Mouse (Mus musculus): ENCODE data around the gene Myom1. TPM values are rescaled to one million over a fixed set of nuclear protein-coding genes. Genes with fewer than 3 reads are reported as not detected.

Myom1 gene
- polyA plus RNA-seq, 1 experiment: 2.4 TPM

- H3K27me3 ChIP-seq (ENCODE audit: control insufficient read depth, insufficient read depth, low read length): no peaks in the 10 kb centered on the region
- WGBS: 11% methylated on average over 4 of the region's 4 CpGs
- no peak overlapping the region for H3K4me3 ChIP-seq (replicated peaks; ENCODE audit: insufficient read depth, low read depth, low read length)
- H3K4me1 ChIP-seq (ENCODE audit: control insufficient read depth, insufficient read depth, low read length): no peaks in the 10 kb centered on the region
- TF ChIP-seq POLR2A (IDR thresholded peaks at IDR 0.05; ENCODE audit: borderline replicate concordance, insufficient read depth, low read length) (no peak), CTCF (IDR thresholded peaks at IDR 0.05; ENCODE audit: borderline replicate concordance, insufficient read depth, low read depth, low read length) (no peak)
- H3K27ac ChIP-seq (ENCODE audit: insufficient read depth, low read length): no peak overlapping the region
- DNase-seq: no peak
Observed at GRCm38 (mm10) chr17:71159152-71159567, 156.7 kb downstream of the Myom1 start.

- H3K4me3 ChIP-seq (replicated peaks; ENCODE audit: insufficient read depth, low read depth, low read length): no peak overlapping the region
- H3K4me1 ChIP-seq (ENCODE audit: control insufficient read depth, insufficient read depth, low read length): no peaks in the 10 kb centered on the region
- DNase-seq: no peak
- WGBS: 64% methylated on average over 8 of the region's 8 CpGs
- H3K27ac ChIP-seq (ENCODE audit: insufficient read depth, low read length): no peak overlapping the region
- H3K27me3 ChIP-seq (ENCODE audit: control insufficient read depth, insufficient read depth, low read length): no peaks in the 10 kb centered on the region
- TF ChIP-seq POLR2A (IDR thresholded peaks at IDR 0.05; ENCODE audit: borderline replicate concordance, insufficient read depth, low read length) (no peak), CTCF (IDR thresholded peaks at IDR 0.05; ENCODE audit: borderline replicate concordance, insufficient read depth, low read depth, low read length) (no peak)
Observed at GRCm38 (mm10) chr17:71159720-71160119, 157.3 kb downstream of the Myom1 start.

GRCm38 (mm10) chr17:71160244-71160995 is 158.0 kb downstream of the Myom1 start:
- no peak for DNase-seq
- Histone ChIP-seq H3K4me3 (replicated peaks; ENCODE audit: insufficient read depth, low read depth, low read length) (no peak overlapping the region), H3K4me1 (ENCODE audit: control insufficient read depth, insufficient read depth, low read length) (no peaks in the 10 kb centered on the region), H3K27ac (ENCODE audit: insufficient read depth, low read length) (no peak overlapping the region), H3K27me3 (ENCODE audit: control insufficient read depth, insufficient read depth, low read length) (no peaks in the 10 kb centered on the region)
- TF ChIP-seq CTCF (IDR thresholded peaks at IDR 0.05; ENCODE audit: borderline replicate concordance, insufficient read depth, low read depth, low read length) (no peak), POLR2A (IDR thresholded peaks at IDR 0.05; ENCODE audit: borderline replicate concordance, insufficient read depth, low read length) (no peak)
- WGBS: 91% methylated on average over 8 of the region's 8 CpGs

- TF ChIP-seq CTCF (IDR thresholded peaks at IDR 0.05; ENCODE audit: borderline replicate concordance, insufficient read depth, low read depth, low read length) (no peak), POLR2A (IDR thresholded peaks at IDR 0.05; ENCODE audit: borderline replicate concordance, insufficient read depth, low read length) (no peak)
- 77% methylated on average over 6 of the region's 6 CpGs for WGBS
- Histone ChIP-seq H3K4me1 (ENCODE audit: control insufficient read depth, insufficient read depth, low read length) (no peaks in the 10 kb centered on the region), H3K4me3 (replicated peaks; ENCODE audit: insufficient read depth, low read depth, low read length) (no peak overlapping the region), H3K27me3 (ENCODE audit: control insufficient read depth, insufficient read depth, low read length) (no peaks in the 10 kb centered on the region), H3K27ac (ENCODE audit: insufficient read depth, low read length) (no peak overlapping the region)
- DNase-seq: no peak
Observed at GRCm38 (mm10) chr17:71164991-71165390, 162.6 kb downstream of the Myom1 start.

GRCm38 (mm10) chr17:71168205-71168815 is 165.9 kb downstream of the Myom1 start:
- Histone ChIP-seq H3K27ac (ENCODE audit: insufficient read depth, low read length) (no peak overlapping the region), H3K4me1 (ENCODE audit: control insufficient read depth, insufficient read depth, low read length) (no peaks in the 10 kb centered on the region), H3K27me3 (ENCODE audit: control insufficient read depth, insufficient read depth, low read length) (no peaks in the 10 kb centered on the region), H3K4me3 (replicated peaks; ENCODE audit: insufficient read depth, low read depth, low read length) (no peak overlapping the region)
- WGBS: 59% methylated on average over 5 of the region's 5 CpGs
- DNase-seq: no peak
- TF ChIP-seq CTCF (IDR thresholded peaks at IDR 0.05; ENCODE audit: borderline replicate concordance, insufficient read depth, low read depth, low read length) (no peak), POLR2A (IDR thresholded peaks at IDR 0.05; ENCODE audit: borderline replicate concordance, insufficient read depth, low read length) (no peak)

- TF ChIP-seq CTCF (IDR thresholded peaks at IDR 0.05; ENCODE audit: borderline replicate concordance, insufficient read depth, low read depth, low read length): no peak
- TF ChIP-seq POLR2A (IDR thresholded peaks at IDR 0.05; ENCODE audit: borderline replicate concordance, insufficient read depth, low read length): no peak
- Histone ChIP-seq H3K4me1 (ENCODE audit: control insufficient read depth, insufficient read depth, low read length) (no peaks in the 10 kb centered on the region), H3K27me3 (ENCODE audit: control insufficient read depth, insufficient read depth, low read length) (no peaks in the 10 kb centered on the region), H3K4me3 (replicated peaks; ENCODE audit: insufficient read depth, low read depth, low read length) (no peak overlapping the region), H3K27ac (ENCODE audit: insufficient read depth, low read length) (no peak overlapping the region)
- no peak for DNase-seq
- WGBS: 36% methylated on average over 9 of the region's 9 CpGs
Observed at GRCm38 (mm10) chr17:71168846-71169245, 166.4 kb downstream of the Myom1 start.

GRCm38 (mm10) chr17:71169639-71170038 is 167.2 kb downstream of the Myom1 start:
- WGBS: 94% methylated on average over 1 of the region's 1 CpGs
- Histone ChIP-seq H3K27ac (ENCODE audit: insufficient read depth, low read length) (no peak overlapping the region), H3K4me1 (ENCODE audit: control insufficient read depth, insufficient read depth, low read length) (no peaks in the 10 kb centered on the region), H3K4me3 (replicated peaks; ENCODE audit: insufficient read depth, low read depth, low read length) (no peak overlapping the region), H3K27me3 (ENCODE audit: control insufficient read depth, insufficient read depth, low read length) (no peaks in the 10 kb centered on the region)
- no peak for DNase-seq
- no peak for TF ChIP-seq CTCF (IDR thresholded peaks at IDR 0.05; ENCODE audit: borderline replicate concordance, insufficient read depth, low read depth, low read length)
- no peak for TF ChIP-seq POLR2A (IDR thresholded peaks at IDR 0.05; ENCODE audit: borderline replicate concordance, insufficient read depth, low read length)

- Histone ChIP-seq H3K27ac (ENCODE audit: insufficient read depth, low read length) (no peak overlapping the region), H3K27me3 (ENCODE audit: control insufficient read depth, insufficient read depth, low read length) (no peaks in the 10 kb centered on the region), H3K4me1 (ENCODE audit: control insufficient read depth, insufficient read depth, low read length) (no peaks in the 10 kb centered on the region), H3K4me3 (replicated peaks; ENCODE audit: insufficient read depth, low read depth, low read length) (no peak overlapping the region)
- DNase-seq: no peak
- WGBS: 92% methylated on average over 4 of the region's 4 CpGs
- TF ChIP-seq POLR2A (IDR thresholded peaks at IDR 0.05; ENCODE audit: borderline replicate concordance, insufficient read depth, low read length) (no peak), CTCF (IDR thresholded peaks at IDR 0.05; ENCODE audit: borderline replicate concordance, insufficient read depth, low read depth, low read length) (no peak)
Observed at GRCm38 (mm10) chr17:71171161-71171560, 168.7 kb downstream of the Myom1 start.

Other genes with a start within 250 kb of the Myom1 start
- gene Tgif1, start 149.1 kb upstream of the Myom1 start, polyA plus RNA-seq (2012; rRNA removed): 3.5 and 4.0 TPM in 2 replicates
- 47.4 and 47.9 TPM in 2 replicates for gene Myl12a, start 245 bp downstream of the Myom1 start, polyA plus RNA-seq (2012; rRNA removed)
- gene Lpin2, start 179.9 kb downstream of the Myom1 start, polyA plus RNA-seq (2012; rRNA removed): 30.2 and 31.5 TPM in 2 replicates

All from cerebellum, adult 2 months (tissue).